Mouse (Mus musculus) midbrain, postnatal 0 days (tissue): ENCODE results near the gene Krt83. TPM values are rescaled to one million over a fixed set of nuclear protein-coding genes. Genes with fewer than 3 reads are reported as not detected.

Experiments
- ATAC-seq: fragments of 200-750 bp; cut with Nextera tagmentation; 2 replicates; pipeline ENCODE4 v1.8.0; 2017; ENCODE audit warnings: moderate number of reproducible peaks, mild to moderate bottlenecking, moderate TSS enrichment, moderate library complexity; ENCODE audit not compliant: low FRiP score
- DNase-seq: peaks from one replicate; pipeline ENCODE4 v3.0.0-alpha.2; 2015; ENCODE audit warnings: low spot score
- H3K27ac ChIP-seq: fragments of 300-500 bp; sonication (generic); 2 replicates; pipeline ENCODE4 v1.5.1; 2014; ENCODE audit warnings: low read depth, mild to moderate bottlenecking, low read length, mixed read lengths
- H3K27me3 ChIP-seq: fragments of 300-500 bp; sonication (generic); 2 replicates; pipeline ENCODE4 v1.6.1; 2014; ENCODE audit warnings: low read length, control low read depth, mixed read lengths; ENCODE audit not compliant: insufficient read depth
- H3K36me3 ChIP-seq: fragments of 300-500 bp; sonication (generic); 2 replicates; pipeline ENCODE4 v1.6.1; 2014; ENCODE audit warnings: low read length, control low read depth, mixed read lengths; ENCODE audit not compliant: insufficient read depth
- H3K4me1 ChIP-seq: fragments of 300-500 bp; sonication (generic); 2 replicates; pipeline ENCODE4 v1.6.1; 2014; ENCODE audit warnings: mild to moderate bottlenecking, control low read depth, antibody characterized with exemption, low read length, mixed read lengths; ENCODE audit not compliant: insufficient read depth
- H3K4me2 ChIP-seq: fragments of 300-500 bp; sonication (generic); 2 replicates; pipeline ENCODE4 v1.6.1; 2014; ENCODE audit warnings: low read depth, mild to moderate bottlenecking, low read length, mixed read lengths; ENCODE audit not compliant: poor library complexity, severe bottlenecking
- H3K4me3 ChIP-seq: fragments of 300-500 bp; sonication (generic); 2 replicates; pipeline ENCODE4 v1.5.1; 2014; ENCODE audit warnings: low read depth, mild to moderate bottlenecking, low read length, moderate library complexity
- H3K9ac ChIP-seq: fragments of 300-500 bp; sonication (generic); replicated peaks from 2 replicates; pipeline ENCODE4 v1.6.1; 2014; ENCODE audit warnings: mild to moderate bottlenecking, low read length, moderate library complexity, mixed read lengths; ENCODE audit not compliant: poor library complexity, severe bottlenecking
- H3K9me3 ChIP-seq: fragments of 300-500 bp; sonication (generic); 2 replicates; pipeline ENCODE4 v1.6.1; 2016; ENCODE audit warnings: low read length, control low read depth
- CTCF ChIP-seq: IDR thresholded peaks from 2 replicates; pipeline ENCODE4 v1.5.1; 2016; ENCODE audit warnings: antibody characterized with exemption, mild to moderate bottlenecking
- WGBS: fragments of 180-500 bp; shearing (Covaris S2); extraction: QIAGEN DNeasy Blood & Tissue Kit; methylation state at CpG from one replicate; pipeline ENCODE4 v1.1.7; 2014; 5-methylcytosine and 5-hydroxymethylcytosine counted together
- polyA plus RNA-seq: library from polyadenylated mRNA; unstranded; fragments of >200 nt; fragmentation: Nextera tagmentation; extraction: Ambion mirVana; gene quantifications from 2 replicates; pipeline ENCODE4 v1.2.1, GENCODE M21; 2015
- total RNA-seq: library from RNA; depleted of rRNA; stranded (reverse); fragments of >200 nt; gene quantifications from 2 replicates; pipeline ENCODE4 v1.2.3, GENCODE M21; 2014; rRNA removed

Gene Krt83
- total and polyA plus RNA-seq, 2 experiments from 2014 or later = not detected

DNA sequence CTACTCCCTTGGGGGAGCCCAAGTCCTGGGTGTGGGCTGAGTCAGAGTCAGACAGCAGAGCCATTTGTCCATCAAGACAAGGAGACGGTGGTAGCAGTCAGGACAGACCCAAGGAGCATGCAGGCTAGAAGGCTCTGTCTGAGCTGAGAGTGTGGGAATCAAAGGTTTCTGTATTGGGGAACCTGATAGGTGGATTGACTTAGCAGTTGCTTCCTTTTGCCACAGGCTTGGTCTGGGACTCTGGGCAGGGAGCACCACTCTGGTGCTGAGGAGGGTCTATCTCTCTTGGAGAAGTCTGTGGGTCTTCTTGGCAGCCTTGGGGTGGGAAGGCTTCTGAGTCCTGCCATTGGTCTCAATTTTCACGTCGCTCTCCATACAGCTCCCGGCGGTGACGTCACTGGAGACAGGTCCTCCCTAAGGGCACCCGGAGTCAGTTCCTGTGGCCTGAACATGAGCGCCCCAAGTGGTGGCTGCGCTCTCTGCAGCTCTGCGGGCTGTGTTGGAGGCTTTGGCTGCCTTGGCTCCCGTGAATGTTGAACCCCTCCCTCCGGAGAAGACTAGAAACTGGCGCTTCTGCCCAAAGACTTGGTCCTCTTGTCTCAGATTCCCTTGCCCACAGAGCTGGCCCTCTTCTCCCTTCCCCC is 38.1 kb downstream of the Krt83 start:
- Histone ChIP-seq H3K27me3 (no peaks in the 10 kb centered on the region), H3K4me1 (no peaks in the 10 kb centered on the region; the same call in 1 of the 2 replicates), H3K4me3 (no peak overlapping the region), H3K27ac (no peak overlapping the region), H3K4me2 (no peak overlapping the region), H3K36me3 (no peaks in the 10 kb centered on the region), H3K9ac (no peak overlapping the region), H3K9me3 (no peaks in the 10 kb centered on the region)
- 9% methylated on average over 13 of the region's 13 CpGs for WGBS
- 0 out of 2 replicates have a peak, but pooled peaks have one; percentile 34 for ATAC-seq
- peak; percentile 74 for TF ChIP-seq CTCF
- DNase-seq = peak; percentile 71

DNA sequence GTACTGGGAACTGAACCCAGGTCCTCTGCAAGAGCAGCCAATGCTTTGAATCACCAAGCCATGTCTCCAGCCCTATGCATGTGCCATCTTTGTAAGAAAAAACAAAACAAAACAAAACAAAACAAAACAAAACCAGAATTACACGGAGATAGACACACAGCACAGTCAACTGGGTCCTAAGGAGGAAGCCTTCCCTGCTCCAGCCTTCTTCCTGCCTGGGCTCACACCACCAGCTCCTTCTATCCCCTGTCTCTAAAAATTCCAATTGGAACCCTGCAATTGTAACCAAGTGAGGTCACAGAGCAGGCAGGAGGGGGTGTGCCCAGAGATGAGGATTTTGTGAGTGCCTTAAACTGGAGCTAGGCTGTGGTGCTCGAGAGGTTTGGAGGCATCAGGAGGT is 43.9 kb downstream of the Krt83 start, which contains the start of gene Krt88:
Gene Krt88, plus strand, starts transcription at position 301 of the 400 bp plus-strand sequence.
- H3K36me3 ChIP-seq = no peaks in the 10 kb centered on the region
- H3K4me1 ChIP-seq = no peaks in the 10 kb centered on the region
- H3K9ac ChIP-seq = no peak within 1 kb of the TSS
- H3K4me2 ChIP-seq = no peak within 1 kb of the TSS
- no peak for ATAC-seq
- no peak within 1 kb of the TSS for H3K27ac ChIP-seq
- H3K9me3 ChIP-seq = no peaks in the 10 kb centered on the region
- no peaks in the 10 kb centered on the region for H3K27me3 ChIP-seq
- 77% methylated on average over 2 of the region's 2 CpGs for WGBS
- no peak for TF ChIP-seq CTCF
- DNase-seq = no peak
- H3K4me3 ChIP-seq = no peak within 1 kb of the TSS

DNA sequence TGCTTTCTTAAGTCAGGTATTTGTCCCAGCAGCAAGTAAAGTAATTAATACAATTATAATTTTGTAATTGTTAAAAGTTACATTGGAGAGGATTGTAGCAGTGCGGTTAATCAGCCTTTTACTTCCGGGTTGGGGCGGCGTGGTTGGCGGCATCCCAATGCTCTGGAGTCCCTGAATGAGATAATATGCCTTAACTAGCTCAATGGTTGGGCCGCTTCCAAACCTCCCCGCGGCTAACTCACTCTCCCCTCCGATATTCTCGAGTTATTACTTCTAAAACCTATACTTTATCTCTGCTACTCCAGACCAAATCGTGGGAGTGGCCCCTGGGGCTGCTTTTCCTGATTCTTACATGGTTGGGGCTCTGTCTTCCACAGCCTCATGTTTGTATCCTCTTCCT is 44.7 kb downstream of the Krt83 start:
- H3K4me2 ChIP-seq = no peak overlapping the region
- H3K27me3 ChIP-seq = no peaks in the 10 kb centered on the region
- 60% methylated on average over 11 of the region's 11 CpGs for WGBS
- H3K9ac ChIP-seq = no peak overlapping the region
- no peaks in the 10 kb centered on the region for H3K9me3 ChIP-seq
- H3K4me3 ChIP-seq = no peak overlapping the region
- DNase-seq = no peak
- H3K4me1 ChIP-seq = no peaks in the 10 kb centered on the region
- no peak for TF ChIP-seq CTCF
- ATAC-seq = no peak
- H3K27ac ChIP-seq = no peak overlapping the region
- no peaks in the 10 kb centered on the region for H3K36me3 ChIP-seq

DNA sequence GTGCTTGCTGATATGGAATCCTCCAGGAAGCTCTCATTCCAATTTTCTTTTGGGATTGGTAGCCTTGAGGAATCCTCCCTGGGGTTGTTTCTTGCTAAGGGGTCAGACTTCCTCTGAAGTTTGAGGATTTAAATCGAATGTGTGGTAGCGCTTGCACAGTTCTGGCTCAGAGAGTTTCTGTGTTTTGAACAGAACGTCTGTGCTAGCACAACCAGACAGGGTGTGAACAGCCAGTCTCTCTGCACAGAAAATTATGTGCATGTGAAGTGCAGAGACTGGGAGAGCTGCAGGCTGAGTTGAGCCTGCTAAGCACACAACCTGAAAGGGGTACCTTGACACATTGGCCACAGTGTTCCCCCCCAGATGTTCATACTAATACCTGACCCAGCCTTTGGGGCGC is 50.5 kb downstream of the Krt83 start:
- Histone ChIP-seq H3K9me3 (no peaks in the 10 kb centered on the region), H3K4me2 (no peak overlapping the region), H3K4me1 (peaks cover 3% of the 10 kb centered on the region; the same call in 1 of the 2 replicates), H3K27ac (no peak overlapping the region), H3K9ac (no peak overlapping the region), H3K36me3 (no peaks in the 10 kb centered on the region), H3K4me3 (no peak overlapping the region), H3K27me3 (peaks cover 16% of the 10 kb centered on the region; the same call in 1 of the 2 replicates)
- no peak for TF ChIP-seq CTCF
- 80% methylated on average over 4 of the region's 4 CpGs for WGBS
- ATAC-seq = no peak
- no peak for DNase-seq

DNA sequence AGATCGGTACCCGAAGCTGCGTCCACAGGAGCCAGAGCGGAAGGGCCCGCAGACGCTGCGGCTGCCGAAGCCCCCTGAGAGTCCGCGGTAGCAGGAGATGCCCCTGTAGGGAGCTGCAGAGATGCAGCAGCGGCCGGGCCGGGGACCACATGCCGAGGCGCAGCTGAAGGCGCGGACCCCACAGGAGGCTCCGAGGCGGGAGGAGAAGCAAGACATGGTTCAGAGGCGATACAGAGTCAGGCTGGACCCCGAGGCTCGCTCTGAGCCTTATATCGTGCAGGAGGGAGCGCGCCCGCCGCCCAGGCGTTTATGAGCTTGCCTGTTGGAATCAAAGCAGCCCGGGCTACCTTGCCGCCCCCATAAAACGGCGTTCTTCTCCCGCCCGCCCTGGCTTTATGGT is 52.8 kb downstream of the Krt83 start, which contains the start of gene Krt87:
Gene Krt87, minus strand, starts transcription at position 250 of the 400 bp plus-strand sequence.
- Histone ChIP-seq H3K36me3 (no peaks in the 10 kb centered on the region), H3K9ac (peak within 1 kb of the TSS; percentile 63), H3K4me3 (peak within 1 kb of the TSS; percentile 38), H3K27ac (no peak within 1 kb of the TSS), H3K27me3 (peaks cover 16% of the 10 kb centered on the region; the same call in 1 of the 2 replicates), H3K4me1 (peaks cover 3% of the 10 kb centered on the region; the same call in 1 of the 2 replicates), H3K4me2 (peak within 1 kb of the TSS; percentile 83), H3K9me3 (no peaks in the 10 kb centered on the region)
- TF ChIP-seq CTCF = no peak
- DNase-seq = no peak
- WGBS = under 1% methylated on average over 33 of the region's 34 CpGs
- ATAC-seq = no peak

DNA sequence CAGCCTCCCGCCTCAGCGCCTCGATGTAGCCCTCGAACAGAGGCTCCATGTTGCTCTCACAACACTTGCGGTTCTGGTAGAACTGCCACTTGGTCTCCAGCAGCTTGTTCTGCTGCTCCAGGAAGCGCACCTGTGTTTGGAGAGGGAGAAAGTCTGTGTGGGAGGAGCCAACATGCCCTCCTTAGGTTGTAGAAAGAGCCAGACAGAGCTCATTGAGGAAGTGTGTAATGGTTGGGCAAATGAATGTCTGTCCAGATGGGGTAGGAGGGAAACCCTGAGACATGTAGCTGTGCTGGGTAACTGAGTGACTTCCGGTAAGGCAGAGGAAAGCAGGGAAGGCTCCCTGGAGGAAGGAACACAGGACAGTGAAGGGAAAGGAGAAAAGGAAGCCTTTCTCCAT is 54.7 kb downstream of the Krt83 start:
- Histone ChIP-seq H3K27ac (no peak overlapping the region), H3K4me2 (no peak overlapping the region), H3K4me1 (peaks cover 3% of the 10 kb centered on the region; the same call in 1 of the 2 replicates), H3K4me3 (no peak overlapping the region), H3K9me3 (no peaks in the 10 kb centered on the region), H3K36me3 (no peaks in the 10 kb centered on the region), H3K9ac (no peak overlapping the region), H3K27me3 (peaks cover 16% of the 10 kb centered on the region; the same call in 1 of the 2 replicates)
- TF ChIP-seq CTCF = no peak
- ATAC-seq = no peak
- 84% methylated on average over 7 of the region's 7 CpGs for WGBS
- DNase-seq = no peak

Other genes with a start within 250 kb of the Krt83 start
- gene Nr4a1, start 237.2 kb downstream of the Krt83 start, total RNA-seq = 6.9 and 7.7 TPM in 2 replicates
- 6.9 and 7.0 TPM in 2 replicates for gene Nr4a1, start 237.2 kb downstream of the Krt83 start, polyA plus RNA-seq
- 33.5 and 61.1 TPM in 2 replicates for gene Atg101, start 207.2 kb downstream of the Krt83 start, total RNA-seq
- gene Atg101, start 207.2 kb downstream of the Krt83 start, polyA plus RNA-seq = 74.2 and 75.6 TPM in 2 replicates
- gene 6030408B16Rik, start 198.3 kb downstream of the Krt83 start, total RNA-seq = not detected in 2 replicates
- 0.22 and 0.33 TPM in 2 replicates for gene 6030408B16Rik, start 198.3 kb downstream of the Krt83 start, polyA plus RNA-seq
- gene Krt80, start 121.3 kb downstream of the Krt83 start, total RNA-seq = 0.09 and 1.0 TPM in 2 replicates
- 0.16 and 0.33 TPM in 2 replicates for gene Krt80, start 121.3 kb downstream of the Krt83 start, polyA plus RNA-seq
- 0.49 and 0.52 TPM in 2 replicates for gene Krt7, start 80.5 kb downstream of the Krt83 start, total RNA-seq
- gene Krt7, start 80.5 kb downstream of the Krt83 start, polyA plus RNA-seq = 0.20 and 0.82 TPM in 2 replicates
- 0.76 and 1.2 TPM in 2 replicates for gene Krt87, start 52.7 kb downstream of the Krt83 start, total RNA-seq
- 0.76 and 0.84 TPM in 2 replicates for gene Krt87, start 52.7 kb downstream of the Krt83 start, polyA plus RNA-seq
- not detected in 2 replicates for gene Krt88, start 43.8 kb downstream of the Krt83 start, total RNA-seq
- gene Krt88, start 43.8 kb downstream of the Krt83 start, polyA plus RNA-seq = not detected in 2 replicates
- gene Krt81, start 27.8 kb downstream of the Krt83 start, total RNA-seq = 0.28 and 0.49 TPM in 2 replicates
- gene Krt81, start 27.8 kb downstream of the Krt83 start, polyA plus RNA-seq = 0.17 TPM in 1 of 2 replicates, not detected in the other
- 0.38 TPM in 1 of 2 replicates, not detected in the other for gene Krt86, start 18.0 kb downstream of the Krt83 start, total RNA-seq
- gene Krt86, start 18.0 kb downstream of the Krt83 start, polyA plus RNA-seq = 0.15 and 0.17 TPM in 2 replicates
- not detected in 2 replicates for gene Gm49425, start 25.7 kb upstream of the Krt83 start, total RNA-seq
- not detected in 2 replicates for gene Gm49425, start 25.7 kb upstream of the Krt83 start, polyA plus RNA-seq
- gene Krt84, start 41.3 kb upstream of the Krt83 start, total RNA-seq = not detected in 2 replicates
- not detected in 2 replicates for gene Krt84, start 41.3 kb upstream of the Krt83 start, polyA plus RNA-seq
- gene Krt82, start 59.2 kb upstream of the Krt83 start, total RNA-seq = not detected in 2 replicates
- not detected in 2 replicates for gene Krt82, start 59.2 kb upstream of the Krt83 start, polyA plus RNA-seq
- gene Krt90, start 71.4 kb upstream of the Krt83 start, total RNA-seq = 0.09 TPM in 1 of 2 replicates, not detected in the other
- gene Krt90, start 71.4 kb upstream of the Krt83 start, polyA plus RNA-seq = 0.41 and 0.50 TPM in 2 replicates
- 0.05 TPM in 1 of 2 replicates, not detected in the other for gene Krt75, start 82.4 kb upstream of the Krt83 start, total RNA-seq
- gene Krt75, start 82.4 kb upstream of the Krt83 start, polyA plus RNA-seq = 0.12 TPM in 2 replicates
- not detected in 2 replicates for gene Gm5414, start 136.7 kb upstream of the Krt83 start, total RNA-seq
- not detected in 2 replicates for gene Gm5414, start 136.7 kb upstream of the Krt83 start, polyA plus RNA-seq
- gene Gm5478, start 155.9 kb upstream of the Krt83 start, total RNA-seq = not detected in 2 replicates
- not detected in 2 replicates for gene Gm5478, start 155.9 kb upstream of the Krt83 start, polyA plus RNA-seq
- not detected in 2 replicates for gene Krt6b, start 188.8 kb upstream of the Krt83 start, total RNA-seq
- gene Krt6b, start 188.8 kb upstream of the Krt83 start, polyA plus RNA-seq = 0.07 TPM in 1 of 2 replicates, not detected in the other
- not detected in 2 replicates for gene Krt6a, start 202.8 kb upstream of the Krt83 start, total RNA-seq
- gene Krt6a, start 202.8 kb upstream of the Krt83 start, polyA plus RNA-seq = not detected in 2 replicates
- gene Krt5, start 221.4 kb upstream of the Krt83 start, total RNA-seq = 6.4 TPM in 1 of 2 replicates, not detected in the other
- 0.14 TPM in 1 of 2 replicates, not detected in the other for gene Krt5, start 221.4 kb upstream of the Krt83 start, polyA plus RNA-seq